Mouse (Mus musculus): Measurements from ENCODE around the gene Cln6. TPM values are rescaled to one million over a fixed set of nuclear protein-coding genes. Genes with fewer than 3 reads are reported as not detected.
A peak's percentile ranks its signal among the peaks of the same experiment; 100 is the strongest.

Cln6 gene
- total and polyA plus RNA-seq, 3 experiments: 29.4 to 52.1 TPM; not detected in 1

GRCm38 (mm10) chr9:62881871-62882270, 43.3 kb downstream of the Cln6 start:
- no peaks in the 10 kb centered on the region for H3K79me2 ChIP-seq (ENCODE audit: control insufficient read depth, insufficient read depth, low read length, poor library complexity)
- no peak for DNase-seq (ENCODE audit: low read depth, low spot score)
- H3K9ac ChIP-seq (ENCODE audit: control insufficient read depth, low read depth, low read length, poor library complexity, severe bottlenecking): no peak overlapping the region
- peaks cover 11 to 16% of the 10 kb centered on the region in 2 experiments for H3K36me3 ChIP-seq (ENCODE audit: control insufficient read depth in 1 of 2, insufficient read depth in 2 of 2, low read length in 2 of 2)
- H3K9me3 ChIP-seq (replicated peaks; ENCODE audit: insufficient read depth, low read length): no peaks in the 10 kb centered on the region
- peaks cover 3 to 9% of the 10 kb centered on the region in 2 experiments for H3K4me1 ChIP-seq (ENCODE audit: control insufficient read depth in 1 of 2, insufficient read depth in 2 of 2, low read length in 2 of 2)
- no peaks in the 10 kb centered on the region for H3K27me3 ChIP-seq (ENCODE audit: control insufficient read depth in 1 of 2, insufficient read depth in 2 of 2, low read length in 2 of 2)
- H3K4me3 ChIP-seq (ENCODE audit: control insufficient read depth in 1 of 2, insufficient read depth in 1 of 2, low read depth in 2 of 2, low read length in 2 of 2): no peak overlapping the region
- TF ChIP-seq MYC (IDR thresholded peaks at IDR 0.05; ENCODE audit: low read depth, low read length) (no peak), UBTF (IDR thresholded peaks at IDR 0.05; ENCODE audit: borderline replicate concordance, insufficient read depth, low read depth, low read length) (no peak), POLR2AphosphoS5 (IDR thresholded peaks at IDR 0.05; ENCODE audit: borderline replicate concordance, low read depth, low read length) (no peak), TAL1 (IDR thresholded peaks at IDR 0.05; ENCODE audit: low read length) (no peak), POLR2AphosphoS2 (IDR thresholded peaks at IDR 0.05; ENCODE audit: low read length) (no peak), KAT2A (conservative IDR thresholded peaks at IDR 0.05; ENCODE audit: low read depth, low read length) (no peak)
- no peak overlapping the region for H3K27ac ChIP-seq (ENCODE audit: control insufficient read depth, low read depth, low read length)

- H3K27ac ChIP-seq (ENCODE audit: control insufficient read depth, low read depth, low read length): peak overlapping the region; percentile 66; the same call in 1 of the 2 replicates
- TF ChIP-seq CHD1 (IDR thresholded peaks at IDR 0.05; ENCODE audit: low read depth, low read length) (no peak), MAFK (IDR thresholded peaks at IDR 0.05; ENCODE audit: borderline replicate concordance, low read depth, low read length) (no peak), MAX (IDR thresholded peaks at IDR 0.05; ENCODE audit: low read length) (no peak), NELFE (IDR thresholded peaks at IDR 0.05; ENCODE audit: low read depth, low read length) (no peak), CHD2 (IDR thresholded peaks at IDR 0.05; ENCODE audit: low read length) (no peak), CTCF (IDR thresholded peaks at IDR 0.05 in 2 of 3, conservative IDR thresholded peaks at IDR 0.05 in 1 of 3; ENCODE audit: control insufficient read depth in 1 of 3, insufficient read depth in 1 of 3, low read depth in 2 of 3, low read length in 3 of 3, poor library complexity in 1 of 3, severe bottlenecking in 1 of 3) (no peak), USF2 (IDR thresholded peaks at IDR 0.05; ENCODE audit: borderline replicate concordance in 1 of 2, insufficient read depth in 1 of 2, low read depth in 1 of 2, low read length in 2 of 2) (no peak), GATA1 (IDR thresholded peaks at IDR 0.05; ENCODE audit: low read depth, low read length) (no peak), NRF1 (IDR thresholded peaks at IDR 0.05; ENCODE audit: insufficient read depth, low read depth, low read length, poor library complexity, severe bottlenecking) (no peak), ZKSCAN1 (IDR thresholded peaks at IDR 0.05; ENCODE audit: low read depth, low read length) (no peak), MXI1 (IDR thresholded peaks at IDR 0.05; ENCODE audit: low read depth, low read length) (no peak), RAD21 (IDR thresholded peaks at IDR 0.05; ENCODE audit: low read depth, low read length) (no peak)
- 0 out of 2 replicates have a peak overlapping the region, but pooled peaks have one; percentile 25 for H3K9ac ChIP-seq (ENCODE audit: control insufficient read depth, low read depth, low read length, poor library complexity, severe bottlenecking)
- peaks cover 11 to 14% of the 10 kb centered on the region in 2 experiments for H3K36me3 ChIP-seq (ENCODE audit: control insufficient read depth in 1 of 2, insufficient read depth in 2 of 2, low read length in 2 of 2)
- no peaks in the 10 kb centered on the region for H3K79me2 ChIP-seq (ENCODE audit: control insufficient read depth, insufficient read depth, low read length, poor library complexity)
- H3K4me3 ChIP-seq (ENCODE audit: control insufficient read depth in 1 of 2, insufficient read depth in 1 of 2, low read depth in 2 of 2, low read length in 2 of 2): no peak overlapping the region
- H3K27me3 ChIP-seq (ENCODE audit: control insufficient read depth in 1 of 2, insufficient read depth in 2 of 2, low read length in 2 of 2): no peaks in the 10 kb centered on the region
- H3K4me1 ChIP-seq (ENCODE audit: control insufficient read depth in 1 of 2, insufficient read depth in 2 of 2, low read length in 2 of 2): peaks cover 4 to 12% of the 10 kb centered on the region in 2 experiments
- DNase-seq (ENCODE audit: low read depth, low spot score): peak; percentile 58
- no peaks in the 10 kb centered on the region for H3K9me3 ChIP-seq (replicated peaks; ENCODE audit: insufficient read depth, low read length)
Measured at GRCm38 (mm10) chr9:62894486-62894885, 55.9 kb downstream of the Cln6 start.

Other genes starting within 250 kb of the Cln6 start
- gene Itga11, start 161.0 kb upstream of the Cln6 start, total RNA-seq (2012; rRNA removed): not detected in 2 replicates
- not detected for gene Itga11, start 161.0 kb upstream of the Cln6 start, polyA plus RNA-seq (2012; ENCODE audit: insufficient read depth in 1 of 2, insufficient read length in 2 of 2, low read depth in 1 of 2, low replicate concordance in 2 of 2, missing spikeins in 1 of 2)
- gene Fem1b, start 26.9 kb upstream of the Cln6 start, total RNA-seq (2012; rRNA removed): 50.5 and 55.1 TPM in 2 replicates
- 10 to 100 TPM; 38.2 to 99.4 TPM for gene Fem1b, start 26.9 kb upstream of the Cln6 start, polyA plus RNA-seq (2012; ENCODE audit: insufficient read depth in 1 of 2, insufficient read length in 2 of 2, low read depth in 1 of 2, low replicate concordance in 2 of 2, missing spikeins in 1 of 2)
- gene Calml4, start 19.3 kb downstream of the Cln6 start, total RNA-seq (2012; rRNA removed): 0.62 and 1.0 TPM in 2 replicates
- gene Calml4, start 19.3 kb downstream of the Cln6 start, polyA plus RNA-seq (2012; ENCODE audit: insufficient read depth in 1 of 2, insufficient read length in 2 of 2, low read depth in 1 of 2, low replicate concordance in 2 of 2, missing spikeins in 1 of 2): 1 to 10 TPM in 1 of 2 experiments, not detected in 1; 4.6 TPM
- gene Pias1, start 149.1 kb downstream of the Cln6 start, total RNA-seq (2012; rRNA removed): 7.7 and 8.8 TPM in 2 replicates
- gene Pias1, start 149.1 kb downstream of the Cln6 start, polyA plus RNA-seq (2012; ENCODE audit: insufficient read depth in 1 of 2, insufficient read length in 2 of 2, low read depth in 1 of 2, low replicate concordance in 2 of 2, missing spikeins in 1 of 2): 10 to 100 TPM in 1 of 2 experiments, not detected in 1; 21.5 TPM

All from MEL (cell line).